Mouse (Mus musculus) heart, postnatal 0 days (tissue): ENCODE data around the gene Olfr624. TPM values are rescaled to one million over a fixed set of nuclear protein-coding genes. Genes with fewer than 3 reads are reported as not detected.
A peak's percentile ranks its signal among the peaks of the same experiment; 100 is the strongest.
"Not testable (repeated sequence)": the region's sequence is repeated elsewhere in the genome, so short reads cannot be mapped to it uniquely, and the experiment has no call there.

Experiments
- ATAC-seq: fragments of 200-750 bp; cut with Nextera tagmentation; 2 replicates; pipeline ENCODE4 v1.8.0; 2017; ENCODE audit warnings: low read depth, moderate number of reproducible peaks, moderate library complexity; ENCODE audit not compliant: insufficient read depth
- DNase-seq: peaks from one replicate; pipeline ENCODE4 v3.0.0-alpha.2; 2016; ENCODE audit warnings: low spot score
- H3K27ac ChIP-seq: fragments of 300-500 bp; sonication (generic); 2 replicates; pipeline ENCODE4 v1.5.1; 2014; ENCODE audit warnings: low read depth, mild to moderate bottlenecking
- H3K27me3 ChIP-seq: fragments of 300-500 bp; sonication (generic); 2 replicates; pipeline ENCODE4 v1.6.1; 2014; ENCODE audit warnings: low read length, mixed read lengths; ENCODE audit not compliant: control insufficient read depth, insufficient read depth
- H3K36me3 ChIP-seq: fragments of 300-500 bp; sonication (generic); replicated peaks from 2 replicates; pipeline ENCODE4 v1.6.1; 2014; ENCODE audit warnings: low read length, mixed read lengths; ENCODE audit not compliant: control insufficient read depth, insufficient read depth
- H3K4me1 ChIP-seq: fragments of 300-500 bp; sonication (generic); 2 replicates; pipeline ENCODE4 v1.6.1; 2014; ENCODE audit warnings: antibody characterized with exemption; ENCODE audit not compliant: control insufficient read depth, insufficient read depth
- H3K4me2 ChIP-seq: fragments of 300-500 bp; sonication (generic); 2 replicates; pipeline ENCODE4 v1.6.1; 2014; ENCODE audit warnings: low read depth, mild to moderate bottlenecking, low read length, moderate library complexity
- H3K4me3 ChIP-seq: fragments of 300-500 bp; sonication (generic); 2 replicates; pipeline ENCODE4 v1.5.1; 2014; ENCODE audit warnings: low read depth, low read length
- H3K9ac ChIP-seq: fragments of 300-500 bp; sonication (generic); replicated peaks from 2 replicates; pipeline ENCODE4 v1.6.1; 2014; ENCODE audit warnings: low read depth, low read length, mixed read lengths
- H3K9me3 ChIP-seq: fragments of 300-500 bp; sonication (generic); replicated peaks from 2 replicates; pipeline ENCODE4 v1.6.1; 2016; ENCODE audit warnings: low read length; ENCODE audit not compliant: control insufficient read depth
- CTCF ChIP-seq: IDR thresholded peaks from 2 replicates; pipeline ENCODE4 v1.5.1; 2016; ENCODE audit warnings: antibody characterized with exemption, control low read depth, low read depth
- EP300 ChIP-seq: IDR thresholded peaks from 2 replicates; pipeline ENCODE4 v1.6.1; 2016; ENCODE audit warnings: antibody characterized with exemption, low read depth
- WGBS: fragments of 180-500 bp; shearing (Covaris S2); extraction: QIAGEN DNeasy Blood & Tissue Kit; methylation state at CpG from one replicate; pipeline ENCODE4 v1.1.7; 2014; 5-methylcytosine and 5-hydroxymethylcytosine counted together
- polyA plus RNA-seq: library from polyadenylated mRNA; unstranded; fragments of >200 nt; fragmentation: Nextera tagmentation; extraction: Ambion mirVana; gene quantifications from 2 replicates; pipeline ENCODE4 v1.2.1, GENCODE M21; 2015
- total RNA-seq: library from RNA; depleted of rRNA; stranded (reverse); fragments of >200 nt; gene quantifications from 2 replicates; pipeline ENCODE4 v1.2.3, GENCODE M21; 2014; ENCODE audit warnings: low replicate concordance; rRNA removed

The Olfr624 gene
- total RNA-seq = not detected in 2 replicates
- 0.03 TPM in 1 of 2 replicates, not detected in the other for polyA plus RNA-seq

DNA sequence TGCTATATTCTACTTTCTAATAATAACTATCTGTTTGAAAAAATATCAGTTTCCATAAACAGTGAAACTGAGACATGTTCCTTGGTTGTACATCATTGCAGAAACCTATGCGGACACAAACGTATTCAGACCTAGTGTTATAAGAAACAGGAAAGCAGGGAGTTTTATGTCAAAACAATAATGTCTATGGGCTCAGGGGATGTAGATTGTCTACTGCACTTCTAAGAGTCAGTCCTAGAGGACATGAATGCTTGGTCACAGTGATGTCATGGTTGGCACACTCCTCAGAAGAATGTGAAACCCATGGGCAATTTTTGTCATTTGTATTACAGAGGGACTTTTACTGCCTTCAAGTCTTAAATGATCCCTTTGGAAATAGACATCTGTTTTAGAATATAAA is at the start of gene Olfr624:
Gene Olfr624, minus strand, starts transcription at position 101 of the 400 bp plus-strand sequence.
- H3K27me3 ChIP-seq = no peaks in the 10 kb centered on the region
- no peak within 1 kb of the TSS for H3K9ac ChIP-seq
- TF ChIP-seq EP300 (no peak), CTCF (no peak)
- DNase-seq = no peak
- H3K9me3 ChIP-seq = no peaks in the 10 kb centered on the region
- no peaks in the 10 kb centered on the region for H3K4me1 ChIP-seq
- no peak within 1 kb of the TSS for H3K4me2 ChIP-seq
- no peak within 1 kb of the TSS for H3K27ac ChIP-seq
- H3K4me3 ChIP-seq = no peak within 1 kb of the TSS
- 86% methylated on average over 2 of the region's 2 CpGs for WGBS
- no peaks in the 10 kb centered on the region for H3K36me3 ChIP-seq
- no peak for ATAC-seq

GRCm38 (mm10) chr7:103716398-103716797 is 45.4 kb upstream of the Olfr624 start:
- ATAC-seq, H3K9ac ChIP-seq, H3K4me2 ChIP-seq, H3K27ac ChIP-seq, H3K4me1 ChIP-seq, H3K27me3 ChIP-seq, H3K4me3 ChIP-seq, DNase-seq, H3K9me3 ChIP-seq, H3K36me3 ChIP-seq: not testable (repeated sequence)
- WGBS = 86% methylated on average over 1 of the region's 1 CpGs

DNA sequence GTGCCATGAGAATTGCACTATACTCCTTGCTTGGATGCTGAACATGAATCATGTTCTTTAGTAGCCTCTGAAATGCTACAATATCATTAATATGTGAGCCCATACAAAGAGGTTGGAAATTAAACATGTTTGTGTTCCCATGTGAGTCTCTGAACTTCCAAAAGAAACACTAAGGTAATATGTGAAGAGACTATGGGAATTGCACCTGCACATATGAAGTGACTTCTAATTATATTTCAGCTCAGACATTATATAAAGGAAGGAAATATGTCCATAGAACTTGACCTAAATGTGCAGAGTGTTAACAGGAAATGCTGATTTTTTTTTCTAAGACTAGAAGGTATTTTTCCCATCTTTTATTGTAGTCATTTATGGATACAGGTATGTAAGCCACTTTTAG is 43.4 kb upstream of the Olfr624 start, which contains the start of gene Olfr243:
Gene Olfr243, plus strand, starts transcription at position 301 of the 400 bp plus-strand sequence.
- no peak within 1 kb of the TSS for H3K4me2 ChIP-seq
- ATAC-seq (no peak), DNase-seq (no peak)
- no peaks in the 10 kb centered on the region for H3K4me1 ChIP-seq
- H3K4me3 ChIP-seq = no peak within 1 kb of the TSS
- H3K36me3 ChIP-seq = no peaks in the 10 kb centered on the region
- no peak for TF ChIP-seq CTCF
- TF ChIP-seq EP300 = no peak
- no peaks in the 10 kb centered on the region for H3K27me3 ChIP-seq
- no peak within 1 kb of the TSS for H3K27ac ChIP-seq
- H3K9me3 ChIP-seq = no peaks in the 10 kb centered on the region
- no peak within 1 kb of the TSS for H3K9ac ChIP-seq

DNA sequence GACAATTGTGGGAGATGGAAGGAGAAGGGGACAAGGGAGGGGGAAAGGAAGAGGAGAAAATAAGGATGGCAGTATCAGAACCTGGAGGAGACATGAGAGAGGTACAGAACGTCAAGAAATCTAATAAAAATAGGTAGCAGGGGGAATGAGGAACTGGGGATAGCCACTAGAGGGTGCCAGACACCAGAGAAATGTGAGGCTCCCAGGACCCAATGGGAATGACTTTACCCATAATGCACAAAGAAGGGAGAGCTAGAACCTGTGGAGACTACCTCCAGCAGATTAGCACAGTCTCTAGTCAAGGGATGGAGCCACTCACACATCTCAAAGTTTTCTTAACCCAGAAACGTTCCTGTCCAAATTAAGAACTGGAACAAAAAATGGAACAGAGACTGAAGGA is 41.0 kb upstream of the Olfr624 start:
- no peaks in the 10 kb centered on the region for H3K27me3 ChIP-seq
- 41% methylated on average over 2 of the region's 2 CpGs for WGBS
- no peak for DNase-seq
- no peak overlapping the region for H3K4me2 ChIP-seq
- ATAC-seq = no peak
- H3K4me3 ChIP-seq = no peak overlapping the region
- H3K9me3 ChIP-seq = no peaks in the 10 kb centered on the region
- H3K4me1 ChIP-seq = no peaks in the 10 kb centered on the region
- H3K27ac ChIP-seq = no peak overlapping the region
- H3K36me3 ChIP-seq = no peaks in the 10 kb centered on the region
- H3K9ac ChIP-seq = no peak overlapping the region
- 0 out of 2 replicates have a peak, but pooled peaks have one; percentile 13 for TF ChIP-seq CTCF
- TF ChIP-seq EP300 = no peak

- no peak for DNase-seq
- TF ChIP-seq EP300 (no peak), CTCF (no peak)
- Histone ChIP-seq H3K27ac (no peak overlapping the region), H3K36me3 (no peaks in the 10 kb centered on the region), H3K4me3 (no peak overlapping the region), H3K27me3 (no peaks in the 10 kb centered on the region), H3K9me3 (no peaks in the 10 kb centered on the region), H3K9ac (no peak overlapping the region), H3K4me2 (no peak overlapping the region), H3K4me1 (no peaks in the 10 kb centered on the region)
- ATAC-seq = no peak
- WGBS = 80% methylated on average over 4 of the region's 4 CpGs
Measured at GRCm38 (mm10) chr7:103699469-103699868, 28.5 kb upstream of the Olfr624 start.

GRCm38 (mm10) chr7:103682420-103682819 is 11.4 kb upstream of the Olfr624 start, which contains the start of gene Olfr625-ps1:
TSS of gene Olfr625-ps1 (plus strand) at chr7:103682720.
- ATAC-seq (no peak), DNase-seq (no peak)
- no peaks in the 10 kb centered on the region for H3K36me3 ChIP-seq
- no peaks in the 10 kb centered on the region for H3K9me3 ChIP-seq
- H3K9ac ChIP-seq = no peak within 1 kb of the TSS
- H3K4me3 ChIP-seq = no peak within 1 kb of the TSS
- H3K4me2 ChIP-seq = no peak within 1 kb of the TSS
- TF ChIP-seq EP300 (no peak), CTCF (no peak)
- H3K27me3 ChIP-seq = no peaks in the 10 kb centered on the region
- no peak within 1 kb of the TSS for H3K27ac ChIP-seq
- H3K4me1 ChIP-seq = no peaks in the 10 kb centered on the region
